Mouse (Mus musculus): ENCODE measurements around the gene Pias3.

DNA sequence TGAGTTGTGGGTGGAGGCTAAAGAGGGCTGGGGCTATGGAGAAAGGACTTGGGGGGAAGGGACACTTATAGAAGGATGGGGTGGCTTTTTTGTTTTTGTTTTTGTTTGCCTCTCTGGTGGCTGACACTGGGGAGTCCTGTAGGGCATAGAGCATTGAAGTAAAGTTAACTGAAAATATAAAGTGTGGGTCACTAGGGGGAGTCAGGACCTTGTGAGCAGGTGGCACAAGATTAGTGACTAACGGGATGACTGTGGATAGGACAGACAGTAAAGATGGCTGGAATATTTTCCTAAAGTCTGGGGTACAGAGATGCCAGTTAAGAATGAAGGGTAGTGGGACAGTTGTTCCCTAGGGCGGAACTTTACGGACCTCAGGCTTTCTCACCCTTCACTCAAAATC lies 5.9 kb upstream of the Pias3 start:
- TF ChIP-seq CTCF (conservative IDR thresholded peaks at IDR 0.05; ENCODE audit: low read length) (peak; percentile 18; the same call in 1 of the 2 replicates), NANOG (IDR thresholded peaks at IDR 0.05; ENCODE audit: borderline replicate concordance, low read length) (no peak)
